Comparison of ENCODE assay signal across 8 mouse cellular contexts in genomic region chr8:126474299-126475187, GRCm38 (mm10). TPM values are rescaled to one million over a fixed set of nuclear protein-coding genes. Genes with fewer than 3 reads are reported as not detected.
A peak's percentile ranks its signal among the peaks of the same experiment; 100 is the strongest.
DNase-seq lines count a peak whose midpoint lies in the region; ATAC-seq lines count a peak whose summit lies in the region.

Tarbp1 (minus strand) TSS chr8:126475065.

- H3K4me3 ChIP-seq in megakaryocyte, embryonic 14.5 days (replicated peaks) = peak within 1 kb of the TSS; percentile 99

- no peaks in the 10 kb centered on the region for H3K9me3 ChIP-seq in megakaryocyte, embryonic 14.5 days

- peak; percentile 70 for ATAC-seq in inflammation-experienced regulatory T-cells, adult 6 months

- peaks cover 17% of the 10 kb centered on the region for H3K36me3 ChIP-seq in megakaryocyte, embryonic 14.5 days (replicated peaks; ENCODE audit: low read length)

- peaks cover 13% of the 10 kb centered on the region for H3K27me3 ChIP-seq in megakaryocyte, embryonic 14.5 days (replicated peaks)

- DNase-seq in adrenal gland, adult (ENCODE audit: inconsistent age in 2 of 2, low spot score in 1 of 2) = peak; percentile 93 to 98
- DNase-seq in embryo, embryonic 10.5 days (ENCODE audit: low spot score) = peak; percentile 94
- DNase-seq in gastrocnemius, postnatal 25 days = peak; percentile 90
- DNase-seq in left cerebral cortex, adult 9 months (ENCODE audit: low spot score in 2 of 2) = peak; percentile 75 to 84
- DNase-seq in right cerebral cortex, adult 2 months (ENCODE audit: low spot score in 2 of 2) = peak; percentile 85 to 90
- peak; percentile 67 for DNase-seq in urinary bladder, postnatal 10 days (ENCODE audit: low spot score)

- peaks cover 36% of the 10 kb centered on the region for H3K4me1 ChIP-seq in megakaryocyte, embryonic 14.5 days

RNA-seq across cellular contexts. Expression of gene Tarbp1, which starts in this region (rescaled TPM):
- 1 to 10 TPM; 4.7 to 5.5 TPM for total RNA-seq in gastrocnemius, postnatal 25 days (2021)
- polyA plus RNA-seq in inflammation-experienced regulatory T-cells, adult 6 months (2017; shearing (Covaris generic)) = 1 to 10 TPM; 1.9 to 3.8 (median 3.2) TPM
- polyA plus RNA-seq in megakaryocyte, embryonic 14.5 days (2012; ENCODE audit: insufficient read depth, low replicate concordance) = 0.34 TPM in 1 of 2 replicates, not detected in the other

Comparison
In these comparisons a context has a peak if more than half of its experiments do, and no peak if none do; other contexts are left out.
1. Peak in every context shown above with its lines: DNase-seq, ATAC-seq and H3K4me3 ChIP-seq.